ENCODE assay signal across 11 mouse cellular contexts in the genomic region with DNA sequence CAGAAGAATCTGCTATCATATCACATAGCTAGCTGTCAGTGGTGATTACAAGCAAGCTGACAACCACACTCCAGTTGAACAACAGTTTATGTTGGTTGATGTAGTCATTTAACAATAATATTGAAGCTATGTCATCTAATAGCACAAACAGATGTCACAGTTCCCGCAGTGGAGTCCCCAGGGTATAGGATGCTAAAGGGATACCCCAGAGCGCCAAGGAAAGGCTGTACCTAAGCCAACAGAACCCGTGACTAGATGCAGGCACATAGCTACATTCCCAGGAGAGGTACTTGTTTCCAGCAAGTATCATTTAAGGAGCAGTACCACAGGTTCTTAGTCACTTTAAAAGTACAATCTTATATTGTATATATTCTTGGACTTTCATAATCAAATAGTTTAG.
"Had no signal": no experiment of that assay in that cellular context is flagged by ENCODE, and none has a peak within 500 bp of the region (broad histone marks: within the 10 kb centered on the region; RNA-seq: fewer than 3 reads in every experiment).

No protein-coding gene starts in this region.

- DNase-seq: kidney, adult 2 months; kidney, postnatal 25 days; layer of hippocampus, postnatal 36 days; liver, embryonic 13.5 days; lung, adult 2 months; lung, postnatal 14 days; lung, postnatal 4 days; right cerebral cortex, adult 18-20 months; right cerebral cortex, postnatal 14 days; right cerebral cortex, postnatal 4 days; thymus, postnatal 25 days had no signal
